Mouse (Mus musculus) neural tube, embryonic 13.5 days (tissue): ENCODE measurements around the gene Sh2d5. TPM values are rescaled to one million over a fixed set of nuclear protein-coding genes. Genes with fewer than 3 reads are reported as not detected.

ENCODE experiments used
- ATAC-seq: fragments of 200-750 bp; cut with Nextera tagmentation; 2 replicates; pipeline ENCODE4 v1.8.0; 2017; ENCODE audit warnings: low read depth, mild to moderate bottlenecking, moderate TSS enrichment, moderate library complexity
- H3K27ac ChIP-seq: fragments of 300-500 bp; sonication (generic); replicated peaks from 2 replicates; pipeline ENCODE4 v1.5.1; 2015; ENCODE audit warnings: moderate library complexity, mild to moderate bottlenecking, inconsistent platforms
- H3K27me3 ChIP-seq: fragments of 300-500 bp; sonication (generic); 2 replicates; pipeline ENCODE4 v1.6.1; 2015; ENCODE audit warnings: mild to moderate bottlenecking, inconsistent platforms
- H3K36me3 ChIP-seq: fragments of 300-500 bp; sonication (generic); 2 replicates; pipeline ENCODE4 v1.6.1; 2015; ENCODE audit warnings: mild to moderate bottlenecking, inconsistent platforms
- H3K4me1 ChIP-seq: fragments of 300-500 bp; sonication (generic); replicated peaks from 2 replicates; pipeline ENCODE4 v1.6.1; 2015; ENCODE audit warnings: inconsistent platforms
- H3K4me2 ChIP-seq: fragments of 300-500 bp; sonication (generic); 2 replicates; pipeline ENCODE4 v1.6.1; 2015; ENCODE audit warnings: inconsistent platforms, mild to moderate bottlenecking, moderate library complexity
- H3K4me3 ChIP-seq: fragments of 300-500 bp; sonication (generic); 2 replicates; pipeline ENCODE4 v1.5.1; 2015; ENCODE audit warnings: mild to moderate bottlenecking, inconsistent platforms
- H3K9ac ChIP-seq: fragments of 300-500 bp; sonication (generic); 2 replicates; pipeline ENCODE4 v1.6.1; 2015; ENCODE audit warnings: moderate library complexity, mild to moderate bottlenecking, inconsistent platforms
- H3K9me3 ChIP-seq: fragments of 300-500 bp; sonication (generic); 2 replicates; pipeline ENCODE4 v1.6.1; 2016; ENCODE audit warnings: inconsistent platforms
- WGBS: fragments of 180-500 bp; shearing (Covaris S2); methylation state at CpG from one replicate; pipeline ENCODE4 v1.1.7; 2015; 5-methylcytosine and 5-hydroxymethylcytosine counted together
- polyA plus RNA-seq: library from polyadenylated mRNA; unstranded; fragments of >200 nt; fragmentation: Nextera tagmentation; extraction: Ambion mirVana; gene quantifications from 2 replicates; pipeline ENCODE4 v1.2.1, GENCODE M21; 2015

Gene Sh2d5
- polyA plus RNA-seq, 1 experiment from 2014 or later: 9.4 TPM

GRCm38 (mm10) chr4:138220761-138221160 lies 29.4 kb upstream of the Sh2d5 start:
- Histone ChIP-seq H3K9me3 (no peaks in the 10 kb centered on the region), H3K27me3 (no peaks in the 10 kb centered on the region), H3K36me3 (peaks cover 43% of the 10 kb centered on the region), H3K4me3 (no peak overlapping the region), H3K9ac (no peak overlapping the region), H3K4me2 (no peak overlapping the region), H3K27ac (no peak overlapping the region), H3K4me1 (peaks cover 47% of the 10 kb centered on the region)
- 88% methylated on average over 7 of the region's 7 CpGs for WGBS
- ATAC-seq: no peak

- H3K9me3 ChIP-seq: no peaks in the 10 kb centered on the region
- no peaks in the 10 kb centered on the region for H3K27me3 ChIP-seq
- no peak overlapping the region for H3K9ac ChIP-seq
- peaks cover 49% of the 10 kb centered on the region for H3K36me3 ChIP-seq
- H3K4me3 ChIP-seq: no peak overlapping the region
- 91% methylated on average over 5 of the region's 5 CpGs for WGBS
- no peak overlapping the region for H3K27ac ChIP-seq
- H3K4me1 ChIP-seq: peaks cover 44% of the 10 kb centered on the region
- no peak for ATAC-seq
- no peak overlapping the region for H3K4me2 ChIP-seq
These were observed 28.8 kb upstream of the Sh2d5 start for GRCm38 (mm10) chr4:138221406-138221805.

GRCm38 (mm10) chr4:138222396-138222795 lies 27.8 kb upstream of the Sh2d5 start:
- Histone ChIP-seq H3K4me2 (no peak overlapping the region), H3K4me1 (peaks cover 44% of the 10 kb centered on the region), H3K4me3 (no peak overlapping the region), H3K27me3 (no peaks in the 10 kb centered on the region), H3K9ac (no peak overlapping the region), H3K9me3 (no peaks in the 10 kb centered on the region), H3K36me3 (peaks cover 58% of the 10 kb centered on the region), H3K27ac (no peak overlapping the region)
- WGBS: 81% methylated on average over 5 of the region's 5 CpGs
- ATAC-seq: no peak

GRCm38 (mm10) chr4:138223623-138224022 lies 26.6 kb upstream of the Sh2d5 start:
- Histone ChIP-seq H3K4me3 (no peak overlapping the region), H3K36me3 (peaks cover 68% of the 10 kb centered on the region), H3K27me3 (no peaks in the 10 kb centered on the region), H3K4me1 (peaks cover 32% of the 10 kb centered on the region), H3K27ac (no peak overlapping the region), H3K4me2 (no peak overlapping the region), H3K9ac (no peak overlapping the region), H3K9me3 (no peaks in the 10 kb centered on the region)
- WGBS: 92% methylated on average over 10 of the region's 10 CpGs
- no peak for ATAC-seq

- H3K36me3 ChIP-seq: peaks cover 59% of the 10 kb centered on the region
- H3K4me3 ChIP-seq: no peak overlapping the region
- H3K27me3 ChIP-seq: 0 out of 2 replicates have a peak, but pooled peaks cover 12% of the 10 kb centered on the region
- H3K4me2 ChIP-seq: no peak overlapping the region
- peaks cover 39% of the 10 kb centered on the region for H3K4me1 ChIP-seq
- 59% methylated on average over 27 of the region's 27 CpGs for WGBS
- H3K9ac ChIP-seq: no peak overlapping the region
- no peak for ATAC-seq
- H3K27ac ChIP-seq: no peak overlapping the region
- H3K9me3 ChIP-seq: no peaks in the 10 kb centered on the region
These were observed 3.2 kb upstream of the Sh2d5 start for GRCm38 (mm10) chr4:138246756-138247665.

- Histone ChIP-seq H3K9me3 (no peaks in the 10 kb centered on the region), H3K4me2 (peak overlapping the region; percentile 78), H3K4me3 (peak overlapping the region; percentile 54), H3K36me3 (peaks cover 15% of the 10 kb centered on the region), H3K27ac (peak overlapping the region; percentile 38), H3K27me3 (peaks cover 40% of the 10 kb centered on the region), H3K4me1 (peaks cover 47% of the 10 kb centered on the region), H3K9ac (peak overlapping the region; percentile 72)
- no peak for ATAC-seq
- WGBS: under 1% methylated on average over 14 of the region's 14 CpGs
These were observed 1.6 kb downstream of the Sh2d5 start for GRCm38 (mm10) chr4:138251819-138252218.

GRCm38 (mm10) chr4:138252231-138252630 lies 2.0 kb downstream of the Sh2d5 start:
- Histone ChIP-seq H3K4me3 (peak overlapping the region; percentile 54), H3K4me2 (peak overlapping the region; percentile 78), H3K9ac (peak overlapping the region; percentile 72), H3K4me1 (peaks cover 43% of the 10 kb centered on the region), H3K9me3 (no peaks in the 10 kb centered on the region), H3K27ac (0 out of 2 replicates have a peak overlapping the region, but pooled peaks have one; percentile 38), H3K36me3 (peaks cover 11% of the 10 kb centered on the region), H3K27me3 (peaks cover 40% of the 10 kb centered on the region)
- WGBS: 15% methylated on average over 5 of the region's 5 CpGs
- ATAC-seq: no peak

GRCm38 (mm10) chr4:138257116-138257687 lies 7.0 kb downstream of the Sh2d5 start:
- H3K27me3 ChIP-seq: peaks cover 32% of the 10 kb centered on the region
- WGBS: 84% methylated on average over 22 of the region's 22 CpGs
- H3K36me3 ChIP-seq: peaks cover 16% of the 10 kb centered on the region
- no peak overlapping the region for H3K4me2 ChIP-seq
- H3K4me1 ChIP-seq: peaks cover 14% of the 10 kb centered on the region
- no peaks in the 10 kb centered on the region for H3K9me3 ChIP-seq
- no peak overlapping the region for H3K9ac ChIP-seq
- H3K27ac ChIP-seq: no peak overlapping the region
- H3K4me3 ChIP-seq: no peak overlapping the region
- ATAC-seq: no peak

GRCm38 (mm10) chr4:138258663-138259062 lies 8.5 kb downstream of the Sh2d5 start:
- no peak overlapping the region for H3K4me3 ChIP-seq
- H3K36me3 ChIP-seq: peaks cover 16% of the 10 kb centered on the region
- no peak overlapping the region for H3K27ac ChIP-seq
- no peak for ATAC-seq
- 81% methylated on average over 7 of the region's 7 CpGs for WGBS
- H3K4me2 ChIP-seq: no peak overlapping the region
- H3K9ac ChIP-seq: no peak overlapping the region
- H3K9me3 ChIP-seq: no peaks in the 10 kb centered on the region
- peaks cover 12% of the 10 kb centered on the region for H3K4me1 ChIP-seq
- H3K27me3 ChIP-seq: peaks cover 24% of the 10 kb centered on the region

- ATAC-seq: no peak
- 83% methylated on average over 5 of the region's 5 CpGs for WGBS
- no peak overlapping the region for H3K27ac ChIP-seq
- H3K27me3 ChIP-seq: peaks cover 23% of the 10 kb centered on the region
- no peak overlapping the region for H3K4me2 ChIP-seq
- H3K36me3 ChIP-seq: peaks cover 16% of the 10 kb centered on the region
- no peak overlapping the region for H3K4me3 ChIP-seq
- no peak overlapping the region for H3K9ac ChIP-seq
- H3K4me1 ChIP-seq: peaks cover 12% of the 10 kb centered on the region
- no peaks in the 10 kb centered on the region for H3K9me3 ChIP-seq
These were observed 9.3 kb downstream of the Sh2d5 start for GRCm38 (mm10) chr4:138259482-138259881.

- peak; percentile 90 for ATAC-seq
- Histone ChIP-seq H3K4me1 (peaks cover 12% of the 10 kb centered on the region), H3K27ac (0 out of 2 replicates have a peak overlapping the region, but pooled peaks have one; percentile 2), H3K4me3 (peak overlapping the region; percentile 63), H3K4me2 (peak overlapping the region; percentile 74), H3K9me3 (no peaks in the 10 kb centered on the region), H3K27me3 (peaks cover 18% of the 10 kb centered on the region), H3K9ac (peak overlapping the region; percentile 66), H3K36me3 (peaks cover 12% of the 10 kb centered on the region)
- WGBS: under 1% methylated on average over 71 of the region's 78 CpGs
These were observed 11.9 kb downstream of the Sh2d5 start for GRCm38 (mm10) chr4:138261843-138262681.

- WGBS: 91% methylated on average over 10 of the region's 10 CpGs
- H3K36me3 ChIP-seq: no peaks in the 10 kb centered on the region
- no peaks in the 10 kb centered on the region for H3K9me3 ChIP-seq
- no peak for ATAC-seq
- H3K27me3 ChIP-seq: peaks cover 12% of the 10 kb centered on the region
- no peak overlapping the region for H3K9ac ChIP-seq
- H3K4me1 ChIP-seq: peaks cover 6% of the 10 kb centered on the region
- H3K4me3 ChIP-seq: no peak overlapping the region
- H3K27ac ChIP-seq: no peak overlapping the region
- H3K4me2 ChIP-seq: no peak overlapping the region
These were observed 17.7 kb downstream of the Sh2d5 start for GRCm38 (mm10) chr4:138267869-138268268.
